Mouse (Mus musculus) liver, adult 2 months (tissue): ENCODE data around the gene Izumo2.

Experiments used
- CTCF ChIP-seq: fragments of 200-500 bp; IDR thresholded peaks from 2 replicates; pipeline ENCODE4 v1.5.1; 2011; ENCODE audit warnings: low read depth, low read length, control low read depth
- POLR2A ChIP-seq: fragments of 200-500 bp; IDR thresholded peaks from 2 replicates; pipeline ENCODE4 v1.6.1; 2011; ENCODE audit warnings: low read length, control low read depth; ENCODE audit not compliant: insufficient read depth; ENCODE audit errors: extremely low read depth

DNA sequence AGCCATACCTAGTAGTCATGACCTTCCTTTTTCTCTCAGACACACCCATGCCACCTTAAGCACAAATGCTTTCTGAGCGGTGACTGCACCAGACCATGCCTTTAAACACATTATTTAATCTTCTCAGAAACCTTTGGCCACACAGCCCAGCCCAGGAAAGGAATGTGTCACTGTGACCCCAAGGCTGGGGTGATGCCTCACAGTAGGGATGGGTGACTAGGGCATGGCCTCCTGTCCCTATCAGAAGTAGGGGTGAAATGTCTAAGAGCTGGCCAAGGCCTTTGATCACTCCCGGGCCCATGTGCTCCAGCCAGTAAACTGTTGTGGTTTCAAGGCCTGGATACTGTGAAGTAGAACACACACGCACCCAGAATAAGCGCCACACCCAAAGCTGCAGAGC is 13.3 kb upstream of the Izumo2 start:
- no peak for TF ChIP-seq CTCF
- TF ChIP-seq POLR2A, result no peak
